Mouse (Mus musculus): ENCODE results near the gene Neu1.

The Neu1 gene

DNA sequence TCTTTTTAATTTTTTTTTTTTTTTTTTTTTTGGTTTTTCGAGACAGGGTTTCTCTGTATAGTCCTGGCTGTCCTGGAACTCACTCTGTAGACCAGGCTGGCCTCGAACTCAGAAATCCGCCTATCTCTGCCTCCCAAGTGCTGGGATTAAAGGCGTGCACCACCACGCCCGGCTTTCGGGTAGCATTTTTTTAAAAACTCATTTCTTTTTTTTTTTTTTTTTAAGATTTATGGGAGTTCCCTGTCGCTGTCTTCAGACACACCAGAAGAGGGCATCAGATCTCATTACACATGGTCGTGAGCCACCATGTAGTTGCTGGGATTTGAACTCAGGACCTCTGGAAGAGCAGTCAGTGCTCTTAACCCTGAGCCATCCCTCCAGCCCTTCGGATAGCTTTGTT lies 29.1 kb upstream of the Neu1 start:
- in situ Hi-C loops (cut with MboI, MseI), result loop anchor here (5.0 kb wide), 1 partner anchor 35 kb away; no protein-coding TSS in a partner anchor

DNA sequence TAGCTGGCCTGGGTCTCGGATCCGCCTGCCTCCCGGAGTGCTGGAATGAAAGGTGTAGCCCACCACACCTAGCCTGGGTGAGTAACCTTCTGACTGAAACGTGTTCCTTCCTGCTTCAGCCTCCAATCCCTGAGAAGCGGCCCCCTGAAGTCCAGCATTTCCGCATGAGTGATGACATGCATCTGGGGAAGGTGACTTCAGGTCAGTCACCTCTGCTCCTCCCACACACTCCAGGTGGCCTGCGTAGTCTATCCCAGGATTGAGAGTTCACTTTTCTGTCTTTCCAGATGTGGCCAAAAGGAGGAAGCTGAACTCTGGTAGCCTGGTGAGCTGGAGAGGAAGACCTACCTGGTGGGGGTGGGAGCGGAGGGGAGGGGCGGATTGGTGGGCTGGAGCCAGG lies 28.2 kb upstream of the Neu1 start:
- in situ Hi-C loops (cut with MboI, MseI), result loop anchor here (5.0 kb wide), 1 partner anchor 34 kb away; no protein-coding TSS in a partner anchor

DNA sequence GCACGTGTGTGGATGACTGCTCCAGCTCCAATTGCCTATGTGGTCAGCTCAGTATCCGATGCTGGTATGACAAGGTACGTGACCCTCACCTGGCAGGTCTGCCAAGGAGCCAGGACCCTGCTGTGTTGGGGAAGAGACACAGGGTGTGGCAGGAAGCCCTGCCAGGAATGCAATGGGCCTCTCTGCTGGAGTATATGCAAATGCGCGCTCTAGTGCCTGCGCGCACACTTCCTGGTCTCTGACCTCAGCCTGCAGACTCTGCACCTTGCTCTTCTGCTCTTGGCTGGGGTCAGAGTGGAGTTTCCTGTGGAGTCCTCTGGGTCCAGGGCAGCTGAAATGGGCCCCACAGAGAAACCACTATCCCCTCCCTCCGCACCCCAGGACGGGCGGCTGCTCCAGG lies 20.1 kb upstream of the Neu1 start:
- in situ Hi-C loops (cut with MboI, MseI), result loop anchor here (5.0 kb wide), 1 partner anchor 54 kb away; no protein-coding TSS in a partner anchor

DNA sequence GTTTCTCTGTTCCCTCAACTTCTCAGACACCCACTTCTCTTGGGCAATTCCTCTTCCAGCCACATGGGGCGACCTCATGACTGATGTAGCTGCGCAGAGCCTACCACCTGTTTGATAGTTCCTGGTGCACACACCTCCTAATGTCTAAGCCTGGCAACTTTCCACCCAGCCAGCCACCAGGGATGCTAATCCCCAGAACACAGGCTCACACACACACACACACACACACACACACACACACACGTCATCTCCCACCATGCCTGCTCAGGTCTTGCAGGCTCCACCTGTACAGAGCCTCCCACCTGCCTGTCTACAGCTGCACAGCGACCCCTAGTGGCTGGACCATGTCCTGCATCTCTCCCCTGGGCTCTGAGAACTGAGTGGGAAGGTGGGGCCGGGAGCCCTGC lies 19.1 kb upstream of the Neu1 start:
- in situ Hi-C loops (cut with MboI, MseI), result loop anchor here (5.0 kb wide), 1 partner anchor 55 kb away; no protein-coding TSS in a partner anchor

DNA sequence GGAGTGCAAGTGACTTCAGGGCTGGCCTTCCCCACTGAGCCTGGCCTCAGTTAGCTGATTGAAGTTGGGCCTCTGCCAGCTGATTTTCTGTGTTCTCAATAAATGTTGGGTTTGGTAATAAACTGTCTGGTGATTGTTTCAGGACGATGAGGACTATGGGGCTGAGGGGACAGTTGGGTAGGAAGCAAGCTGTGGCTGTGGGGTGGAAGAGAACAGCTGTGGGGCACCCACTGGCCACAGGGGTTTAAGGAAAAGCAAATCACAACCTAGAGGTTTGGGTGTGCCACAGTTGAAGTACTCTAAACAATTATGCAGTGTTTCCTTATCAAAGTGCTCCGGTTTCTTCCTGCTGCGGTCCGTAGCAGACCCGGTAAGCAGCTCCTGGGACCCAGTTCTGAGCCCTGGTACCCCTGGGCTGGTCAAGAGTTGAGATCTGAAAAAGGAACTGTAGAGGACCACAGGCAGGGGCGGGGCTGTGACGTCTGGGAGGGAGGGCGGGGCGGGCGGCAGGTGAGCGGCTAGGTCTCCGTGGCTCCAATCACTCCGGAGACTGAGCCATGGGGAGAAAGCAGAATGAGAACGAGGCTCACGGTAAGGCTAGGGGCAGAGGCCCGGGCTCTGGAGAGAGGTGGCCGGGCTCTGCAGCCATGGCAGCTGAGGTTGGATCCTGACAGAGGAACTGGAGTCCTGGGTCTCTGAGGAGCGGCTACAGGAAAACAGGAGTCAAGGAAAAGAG lies 17.0 kb upstream of the Neu1 start, which contains the start of gene Slc44a4:
Gene Slc44a4, plus strand, starts transcription at position 537 of the 736 bp plus-strand sequence.
- in situ Hi-C loops (cut with MboI, MseI), result loop anchor here (5.0 kb wide), 1 partner anchor 57 kb away; no protein-coding TSS in a partner anchor

DNA sequence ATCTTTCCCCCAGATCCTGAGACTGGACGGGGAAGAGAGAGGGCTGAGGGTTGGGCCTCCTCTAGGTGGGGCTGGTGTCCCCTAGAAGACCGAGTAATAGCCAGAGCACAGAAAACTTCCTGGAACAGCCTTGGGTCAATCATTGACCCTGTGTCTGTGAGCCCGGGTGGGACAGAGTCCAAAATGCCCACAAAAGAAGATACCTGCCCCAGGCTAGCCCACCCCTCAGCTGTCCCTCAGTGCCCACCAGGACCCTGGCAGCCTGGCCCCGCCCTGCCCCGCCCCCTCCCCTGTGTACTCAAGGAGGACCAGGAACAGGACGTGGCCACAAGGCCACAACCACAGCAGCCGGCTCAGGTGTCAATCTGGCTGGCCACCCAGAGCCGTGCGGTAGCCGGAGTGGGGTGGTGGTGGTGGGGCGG lies 15.6 kb upstream of the Neu1 start:
- in situ Hi-C loops (cut with MboI, MseI), result no loop called here

DNA sequence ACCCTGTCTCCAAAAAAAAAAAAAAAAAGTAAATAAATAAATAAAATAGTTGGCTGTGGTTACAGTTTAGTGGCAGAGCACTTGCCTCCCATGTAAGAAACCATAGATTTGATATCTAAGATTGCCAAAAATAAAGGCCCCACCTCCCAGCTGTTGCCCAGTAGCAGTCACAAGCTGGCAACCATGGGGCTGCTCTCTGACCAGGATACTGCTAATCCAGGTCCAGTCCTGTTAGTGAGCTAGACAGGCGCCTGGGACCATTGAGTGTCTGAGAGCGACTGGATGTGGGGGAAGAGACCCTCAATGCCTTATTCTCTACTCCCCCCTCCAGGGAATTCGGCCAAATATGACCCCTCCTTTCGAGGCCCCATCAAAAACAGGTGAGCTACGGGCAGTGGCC lies 14.7 kb upstream of the Neu1 start:
- in situ Hi-C loops (cut with MboI, MseI), result no loop called here

DNA sequence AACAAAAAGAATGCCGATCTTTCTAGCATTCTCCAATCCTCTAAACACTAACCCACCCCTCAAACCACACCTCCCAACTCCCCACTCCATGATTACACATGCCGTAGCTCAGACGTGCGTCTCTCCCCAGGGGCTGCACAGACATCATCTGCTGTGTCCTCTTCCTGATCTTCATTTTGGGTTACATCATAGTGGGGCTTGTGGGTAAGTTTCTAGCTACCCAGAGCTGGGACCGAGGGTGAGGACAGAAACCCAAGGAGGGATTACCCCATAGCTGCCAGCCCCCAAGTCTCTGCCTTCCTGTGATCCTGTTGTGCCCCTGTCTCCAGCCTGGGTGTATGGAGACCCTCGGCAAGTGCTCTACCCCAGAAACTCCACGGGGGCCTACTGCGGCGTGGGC lies 13.9 kb upstream of the Neu1 start:
- in situ Hi-C loops (cut with MboI, MseI), result no loop called here

DNA sequence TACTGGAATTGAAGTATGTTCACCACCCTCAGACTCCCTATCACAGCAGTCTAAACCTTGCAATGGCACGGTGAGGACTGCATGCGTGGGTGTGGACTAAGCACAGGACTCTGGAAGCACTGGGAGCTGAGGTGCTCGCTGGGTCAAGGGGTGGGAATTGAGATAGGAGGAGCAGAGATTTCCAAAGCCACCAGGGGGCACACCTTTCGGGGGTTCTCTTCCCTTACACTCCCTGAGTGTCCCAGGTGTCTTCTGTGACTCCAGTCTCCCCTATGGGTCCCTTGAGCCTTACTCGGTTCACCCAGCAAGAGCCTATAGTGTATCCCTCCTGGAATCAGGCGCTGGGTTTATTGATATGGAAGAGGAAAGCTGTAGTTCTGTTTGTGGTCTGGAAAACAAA lies 8.1 kb upstream of the Neu1 start:
- in situ Hi-C loops (cut with MboI, MseI), result no loop called here

DNA sequence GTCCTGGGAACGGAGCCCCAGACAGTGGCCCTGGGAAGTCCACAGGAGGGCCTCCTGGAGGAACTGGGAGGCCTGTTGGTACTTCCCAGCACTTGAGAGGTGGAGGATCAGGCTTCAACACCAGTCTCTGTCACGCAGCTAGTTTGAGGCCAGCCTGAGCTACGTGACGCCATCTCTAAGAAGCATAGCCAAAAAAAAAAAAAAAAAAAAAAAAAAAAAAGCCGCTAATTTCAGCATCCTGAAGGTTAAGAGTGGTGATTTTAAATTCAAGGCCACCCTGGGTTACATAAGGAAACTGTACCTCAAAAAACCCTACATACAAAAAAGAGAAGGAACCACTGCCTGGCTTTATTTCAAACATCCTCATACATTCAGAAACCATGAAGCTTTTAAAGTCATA lies 6.8 kb upstream of the Neu1 start:
- in situ Hi-C loops (cut with MboI, MseI), result no loop called here

DNA sequence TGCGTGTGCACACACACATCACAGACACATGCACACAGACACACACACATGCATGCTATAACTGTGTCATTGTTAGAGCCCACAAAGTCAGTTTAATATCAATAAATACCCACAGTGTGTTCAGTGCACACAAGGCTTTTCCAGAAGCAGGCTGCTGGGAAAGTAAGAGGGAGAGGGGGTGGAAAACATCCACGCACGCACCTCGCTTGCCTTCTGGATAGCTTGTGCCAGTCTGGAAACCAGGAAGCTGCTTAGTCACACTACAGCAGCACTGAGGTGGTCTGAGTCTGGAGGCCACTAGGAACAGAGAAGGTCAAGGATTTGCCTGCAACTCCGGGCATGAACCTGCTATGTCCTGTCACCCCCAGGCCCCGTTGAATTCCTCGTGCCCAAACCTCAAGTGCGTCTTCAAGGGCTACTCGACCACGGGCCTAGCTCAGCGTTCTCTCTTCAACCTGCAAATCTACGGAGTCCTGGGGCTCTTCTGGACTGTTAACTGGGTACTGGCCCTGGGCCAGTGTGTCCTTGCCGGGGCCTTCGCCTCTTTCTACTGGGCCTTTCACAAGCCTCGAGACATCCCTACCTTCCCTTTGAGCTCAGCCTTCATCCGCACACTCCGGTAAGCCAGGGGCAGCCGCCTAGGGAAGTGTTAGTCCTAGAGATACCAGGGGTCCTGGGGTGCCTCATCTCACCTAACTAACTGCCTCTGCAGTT lies 3.6 kb upstream of the Neu1 start:
- in situ Hi-C loops (cut with MboI, MseI), result no loop called here

DNA sequence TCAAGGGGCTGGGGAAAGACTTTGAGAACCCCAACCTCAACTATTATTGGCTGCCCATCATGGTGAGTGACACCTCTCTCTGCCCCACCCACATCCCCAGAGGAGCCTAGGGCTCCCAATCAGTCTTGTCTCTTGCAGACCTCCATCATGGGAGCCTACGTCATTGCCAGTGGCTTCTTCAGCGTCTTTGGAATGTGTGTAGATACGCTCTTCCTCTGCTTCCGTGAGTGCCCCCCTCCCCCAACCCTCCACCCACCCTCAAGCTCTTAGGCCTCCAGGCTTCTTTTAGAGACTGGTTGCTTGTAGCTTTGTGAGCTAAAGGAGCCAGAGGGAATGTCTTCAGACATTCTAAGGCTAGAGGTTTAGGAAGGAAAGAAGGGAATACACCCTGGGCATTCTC lies 2.2 kb upstream of the Neu1 start:
- in situ Hi-C loops (cut with MboI, MseI), result no loop called here

DNA sequence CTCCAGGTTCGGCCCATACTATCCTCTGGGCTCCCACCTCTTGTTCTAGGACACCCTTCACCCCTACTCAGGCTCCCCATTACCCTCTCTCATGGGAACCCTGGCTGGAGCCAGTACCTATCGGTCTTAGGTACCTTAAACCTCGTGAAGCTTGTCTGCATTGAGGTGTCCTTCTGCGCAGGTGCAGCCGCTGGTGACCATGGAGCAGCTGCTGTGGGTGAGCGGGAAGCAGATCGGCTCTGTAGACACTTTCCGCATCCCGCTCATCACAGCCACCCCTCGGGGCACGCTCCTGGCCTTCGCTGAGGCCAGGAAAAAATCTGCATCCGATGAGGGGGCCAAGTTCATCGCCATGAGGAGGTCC lies 664 bp downstream of the Neu1 start:
- in situ Hi-C loops (cut with MboI, MseI), result no loop called here

DNA sequence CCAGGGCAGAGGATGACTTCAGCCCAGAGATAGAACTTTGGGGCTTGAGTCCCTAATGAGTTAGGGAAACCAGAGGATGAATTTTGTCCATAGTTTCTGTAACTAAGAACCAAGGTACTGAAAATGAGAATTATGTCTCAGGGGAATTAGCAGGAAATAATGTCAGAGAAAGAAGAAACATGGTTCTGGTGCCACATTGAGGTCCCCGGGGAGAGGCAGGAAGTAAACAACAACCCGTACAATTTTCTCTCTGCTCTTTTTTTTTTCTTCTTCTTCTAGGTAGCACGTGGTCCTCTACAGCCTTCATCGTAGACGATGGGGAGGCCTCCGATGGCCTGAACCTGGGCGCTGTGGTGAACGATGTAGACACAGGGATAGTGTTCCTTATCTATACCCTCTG lies 1.2 kb downstream of the Neu1 start:
- in situ Hi-C loops (cut with MboI, MseI), result no loop called here

DNA sequence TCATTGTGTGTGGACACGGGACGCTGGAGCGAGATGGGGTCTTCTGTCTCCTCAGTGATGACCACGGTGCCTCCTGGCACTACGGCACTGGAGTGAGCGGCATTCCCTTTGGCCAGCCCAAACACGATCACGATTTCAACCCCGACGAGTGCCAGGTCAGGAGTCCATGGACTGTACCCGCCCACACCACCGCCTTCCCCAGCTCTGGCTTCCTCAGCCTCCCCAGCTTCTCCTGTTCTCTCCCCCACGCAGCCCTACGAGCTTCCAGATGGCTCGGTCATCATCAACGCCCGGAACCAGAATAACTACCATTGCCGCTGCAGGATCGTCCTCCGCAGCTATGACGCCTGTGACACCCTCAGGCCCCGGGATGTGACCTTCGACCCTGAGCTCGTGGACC lies 3.0 kb downstream of the Neu1 start:
- in situ Hi-C loops (cut with MboI, MseI), result no loop called here

DNA sequence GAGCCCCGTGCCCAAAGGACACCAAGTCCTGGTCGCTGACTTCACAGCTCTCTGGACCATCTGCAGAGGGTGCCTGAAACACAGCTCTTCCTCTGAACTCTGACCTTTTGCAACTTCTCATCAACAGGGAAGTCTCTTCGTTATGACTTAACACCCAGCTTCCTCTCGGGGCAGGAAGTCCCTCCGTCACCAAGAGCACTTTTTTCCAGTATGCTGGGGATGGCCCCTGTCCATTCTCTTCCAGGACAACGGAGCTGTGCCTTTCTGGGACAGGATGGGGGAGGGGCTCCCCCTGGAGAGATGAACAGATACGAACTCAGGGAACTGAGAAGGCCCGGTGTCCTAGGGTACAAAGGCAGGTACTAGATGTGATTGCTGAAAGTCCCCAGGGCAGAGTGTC lies 3.8 kb downstream of the Neu1 start:
- in situ Hi-C loops (cut with MboI, MseI), result loop anchor here (5.0 kb wide), 1 partner anchor 33 kb away; no protein-coding TSS in a partner anchor

DNA sequence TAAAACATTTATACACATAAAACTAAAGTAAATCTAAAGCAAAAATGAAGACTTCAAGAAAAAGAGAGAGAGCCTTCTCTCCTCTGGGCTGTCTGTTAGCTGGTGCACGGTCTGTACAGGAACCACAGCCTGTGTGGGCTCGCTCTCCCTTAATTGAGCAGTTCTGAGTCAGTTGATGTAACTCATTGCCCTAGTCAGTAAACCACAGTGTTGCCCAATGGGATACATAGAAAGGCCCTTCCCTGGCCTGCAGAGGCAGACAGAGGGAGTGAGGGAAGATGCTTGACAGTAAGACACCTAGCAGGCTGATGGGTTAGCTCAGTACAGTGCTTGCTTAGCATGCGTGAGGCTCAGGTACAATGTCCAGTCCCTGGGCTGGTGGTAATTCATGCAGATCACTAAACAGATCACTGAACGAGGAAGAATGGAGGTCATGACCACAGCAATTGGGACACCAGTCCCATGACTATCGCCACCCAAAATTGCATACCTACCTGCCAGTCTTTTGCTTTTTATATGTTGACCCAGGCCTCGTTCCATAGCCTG lies 7.0 kb downstream of the Neu1 start:
- in situ Hi-C loops (cut with MboI, MseI), result loop anchor here (5.0 kb wide), 1 partner anchor 36 kb away; no protein-coding TSS in a partner anchor

DNA sequence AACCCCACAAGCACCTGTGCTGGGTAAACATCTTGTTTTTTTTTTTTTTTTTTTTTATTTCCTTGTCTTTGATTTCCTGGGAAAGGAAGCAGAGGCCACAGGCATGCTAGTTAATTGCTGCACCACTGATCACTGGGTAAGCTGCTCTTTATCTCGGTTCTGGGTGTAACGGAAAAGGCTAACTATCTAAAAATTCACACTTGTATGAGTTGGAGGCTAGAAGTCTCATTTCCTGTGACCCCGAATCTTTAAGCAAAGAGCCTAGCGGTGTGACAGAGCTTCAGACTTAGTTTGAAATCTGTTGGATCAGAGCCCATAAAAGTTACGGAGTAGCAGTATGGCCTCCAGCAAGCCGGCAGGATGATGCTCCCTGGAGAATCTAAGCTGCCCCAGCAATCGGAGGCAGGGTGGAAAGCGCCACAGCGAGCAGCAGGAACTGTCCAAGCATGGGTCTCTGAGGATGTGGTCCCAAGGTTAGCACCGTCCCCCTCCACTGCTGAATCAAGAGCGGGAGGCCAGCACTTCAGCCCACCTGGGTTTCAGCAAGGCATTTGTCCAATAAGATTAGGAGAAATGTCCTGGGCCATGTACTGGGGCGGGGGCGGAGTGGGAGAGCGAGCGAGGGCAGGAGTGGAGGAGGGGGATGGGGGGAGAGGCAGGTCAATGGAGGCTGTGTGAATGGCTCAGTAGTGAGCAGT lies 10.4 kb downstream of the Neu1 start:
- in situ Hi-C loops (cut with MboI, MseI), result no loop called here

DNA sequence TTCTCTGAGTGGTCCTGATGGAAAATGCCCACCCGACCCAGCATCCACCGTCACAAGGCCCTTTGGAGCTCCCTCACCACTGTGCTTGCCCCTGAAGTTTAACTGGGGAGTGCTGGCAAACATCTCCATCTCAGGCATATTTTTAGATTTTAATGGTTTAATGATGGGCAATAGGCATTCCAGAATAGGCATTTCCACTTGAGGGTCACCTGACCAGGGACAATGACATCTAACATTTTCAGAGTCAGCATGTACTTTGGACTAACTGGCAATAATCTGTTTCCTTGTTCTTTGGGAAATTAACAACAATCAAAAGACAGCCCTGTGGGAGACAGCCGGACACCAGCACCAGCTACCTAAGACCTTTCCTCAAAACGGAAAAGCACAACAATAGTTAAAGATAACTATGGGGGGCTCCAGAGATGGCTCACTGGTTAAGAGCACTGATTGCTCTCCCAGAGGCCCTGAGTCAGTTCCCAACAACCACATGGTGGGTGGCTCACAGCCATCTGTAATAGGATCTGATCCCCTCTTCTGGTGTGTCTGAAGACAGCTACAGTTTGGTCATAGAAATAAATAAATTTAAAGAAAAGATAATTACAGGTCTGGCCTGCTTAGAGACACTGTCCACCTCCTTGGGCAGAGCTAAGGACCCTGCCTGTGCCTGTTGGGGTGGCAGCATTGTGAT lies 12.2 kb downstream of the Neu1 start:
- in situ Hi-C loops (cut with MboI, MseI), result no loop called here

DNA sequence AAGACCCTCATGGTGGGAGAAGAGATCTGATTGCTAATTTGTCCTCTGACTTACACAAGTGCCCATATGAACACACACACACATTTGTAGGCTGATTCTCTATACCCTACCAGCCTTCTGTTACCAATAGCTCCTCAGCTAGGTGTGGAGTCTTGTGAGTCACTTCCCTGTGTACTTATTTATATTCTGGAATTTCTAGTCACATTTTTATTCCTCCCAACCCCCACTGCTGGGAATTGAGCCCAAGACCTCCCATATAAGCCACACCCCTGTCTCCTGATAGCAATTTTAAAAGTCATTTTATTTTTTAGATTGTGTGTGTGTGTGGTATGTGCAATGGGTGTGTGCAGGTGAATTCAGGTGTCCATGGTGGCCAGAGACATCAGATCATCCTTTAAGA lies 13.3 kb downstream of the Neu1 start:
- in situ Hi-C loops (cut with MboI, MseI), result no loop called here

DNA sequence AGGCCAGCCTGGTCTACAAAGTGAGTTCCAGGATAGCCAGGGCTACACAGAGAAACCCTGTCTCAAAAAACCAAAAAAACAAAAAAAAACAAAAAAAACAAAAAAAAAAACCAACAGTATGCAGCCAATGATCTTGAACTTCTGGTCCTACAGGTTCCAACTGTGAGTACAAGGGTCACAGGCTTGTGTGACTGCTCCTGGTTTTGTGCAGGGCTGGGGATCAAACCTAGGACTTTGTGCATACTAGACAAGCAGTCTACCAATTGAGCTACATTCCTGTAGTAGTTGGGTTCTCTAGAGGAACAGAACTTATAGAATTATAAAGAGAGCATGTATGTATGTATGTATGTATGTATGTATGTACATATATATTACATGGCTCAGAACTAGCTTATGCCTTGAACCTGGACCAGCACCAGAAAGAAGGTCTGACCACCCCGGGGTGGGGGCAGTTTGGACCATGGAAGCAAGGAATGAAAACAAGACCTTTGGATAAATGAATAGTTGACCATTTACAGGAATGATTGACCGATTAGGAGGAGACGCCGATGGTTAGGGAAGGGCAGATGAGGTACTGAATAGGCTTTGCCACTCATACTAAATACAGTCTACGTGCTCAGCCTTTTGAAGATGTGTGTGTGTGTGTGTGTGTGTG lies 15.6 kb downstream of the Neu1 start:
- in situ Hi-C loops (cut with MboI, MseI), result no loop called here
